Mouse (Mus musculus): ENCODE data around the gene Gsto2. TPM values are rescaled to one million over a fixed set of nuclear protein-coding genes. Genes with fewer than 3 reads are reported as not detected.
A peak's percentile ranks its signal among the peaks of the same experiment; 100 is the strongest.

Gsto2 gene
- polyA plus RNA-seq, 1 experiment from 2014 or later = 0.76 TPM

DNA sequence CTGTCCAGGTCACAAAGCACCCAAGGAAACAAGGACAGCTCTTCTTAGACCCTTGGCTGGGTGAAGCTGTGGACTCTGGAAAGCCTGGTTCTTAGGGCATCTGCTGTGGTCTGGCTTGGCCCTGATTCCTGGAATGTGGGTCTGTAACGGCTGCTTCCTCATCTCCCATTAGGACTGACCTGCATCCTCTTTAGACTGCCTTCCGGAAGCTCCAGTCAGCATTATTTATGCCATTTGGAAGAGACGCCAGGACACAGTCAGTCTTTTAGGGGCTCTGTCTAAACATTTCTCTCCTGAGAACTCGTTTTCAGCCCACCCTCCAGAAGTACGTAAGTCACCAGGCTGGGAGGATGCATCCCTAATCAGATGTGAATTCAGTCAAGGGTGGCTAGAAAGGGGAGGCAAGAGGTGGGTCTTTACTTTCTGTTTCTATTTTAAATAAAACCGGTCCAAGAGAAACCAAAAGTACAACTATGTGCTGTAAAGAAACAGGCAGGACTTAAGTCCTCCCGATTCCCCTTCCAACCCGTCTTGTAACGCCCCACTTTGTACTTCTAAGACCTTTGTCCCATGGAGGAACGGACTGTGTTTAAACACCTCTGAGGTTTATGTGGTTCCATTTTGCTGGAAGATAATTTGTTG lies 25.3 kb downstream of the Gsto2 start:
- no peak overlapping the region for H3K4me2 ChIP-seq (ENCODE audit: low read depth, low read length, severe bottlenecking)
- H3K4me3 ChIP-seq (ENCODE audit: low read depth, low read length) = no peak overlapping the region
- H3K36me3 ChIP-seq (ENCODE audit: control insufficient read depth, insufficient read depth, low read length) = no peaks in the 10 kb centered on the region; the same call in 1 of the 2 replicates
- WGBS = 85% methylated on average over 10 of the region's 10 CpGs
- ATAC-seq (replicated peaks; ENCODE audit: low FRiP score) (no peak), DNase-seq (ENCODE audit: low spot score) (no peak)
- no peak overlapping the region for H3K9ac ChIP-seq (ENCODE audit: low read length)
- H3K27me3 ChIP-seq (ENCODE audit: control insufficient read depth, insufficient read depth, low read length) = no peaks in the 10 kb centered on the region
- H3K4me1 ChIP-seq (replicated peaks; ENCODE audit: control insufficient read depth, insufficient read depth, low read length) = no peaks in the 10 kb centered on the region
- H3K27ac ChIP-seq (ENCODE audit: low read depth, low read length) = no peak overlapping the region
- no peaks in the 10 kb centered on the region for H3K9me3 ChIP-seq (ENCODE audit: control insufficient read depth, low read length)

DNA sequence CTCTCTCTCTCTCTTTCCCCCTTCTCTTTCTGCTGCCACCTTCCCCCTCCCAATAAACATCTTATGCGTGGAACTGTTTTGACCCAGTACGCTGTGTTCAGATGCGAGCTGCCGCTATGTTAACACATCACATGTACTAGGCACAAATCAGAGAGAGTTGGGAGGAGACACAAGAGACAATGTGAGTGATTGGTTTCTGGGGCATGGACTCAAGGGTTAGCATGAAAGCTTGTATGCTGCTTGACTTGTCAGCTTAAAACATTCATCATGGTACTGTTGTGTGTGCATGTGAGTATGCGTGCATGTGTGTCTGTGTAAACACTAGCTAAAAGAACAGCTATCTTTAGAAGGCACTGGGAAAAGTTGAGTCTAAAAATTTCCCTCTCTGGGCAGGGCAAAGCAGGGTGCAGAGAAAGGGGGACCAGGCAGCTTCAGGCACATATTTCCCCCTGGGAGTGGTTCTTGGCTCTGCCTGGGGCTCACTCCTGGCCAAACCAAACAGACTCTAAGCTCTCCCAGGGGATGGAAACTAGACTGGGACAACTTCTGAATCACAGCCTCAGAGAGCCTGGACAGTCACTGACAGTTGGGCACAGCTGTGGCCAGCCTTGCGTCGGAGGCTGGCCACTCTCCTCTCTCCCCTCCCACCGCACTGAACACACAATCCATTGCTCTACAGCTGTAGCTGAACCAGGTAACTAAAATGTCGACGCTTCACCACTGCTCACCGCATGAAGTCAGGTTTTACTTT lies 26.4 kb downstream of the Gsto2 start:
- Histone ChIP-seq H3K4me1 (replicated peaks; ENCODE audit: control insufficient read depth, insufficient read depth, low read length) (no peaks in the 10 kb centered on the region), H3K9me3 (ENCODE audit: control insufficient read depth, low read length) (no peaks in the 10 kb centered on the region), H3K27me3 (ENCODE audit: control insufficient read depth, insufficient read depth, low read length) (no peaks in the 10 kb centered on the region), H3K36me3 (ENCODE audit: control insufficient read depth, insufficient read depth, low read length) (no peaks in the 10 kb centered on the region; the same call in 1 of the 2 replicates), H3K9ac (ENCODE audit: low read length) (no peak overlapping the region), H3K4me2 (ENCODE audit: low read depth, low read length, severe bottlenecking) (no peak overlapping the region), H3K27ac (ENCODE audit: low read depth, low read length) (no peak overlapping the region), H3K4me3 (ENCODE audit: low read depth, low read length) (no peak overlapping the region)
- DNase-seq (ENCODE audit: low spot score) (no peak), ATAC-seq (replicated peaks; ENCODE audit: low FRiP score) (no peak)
- WGBS = 87% methylated on average over 11 of the region's 11 CpGs

DNA sequence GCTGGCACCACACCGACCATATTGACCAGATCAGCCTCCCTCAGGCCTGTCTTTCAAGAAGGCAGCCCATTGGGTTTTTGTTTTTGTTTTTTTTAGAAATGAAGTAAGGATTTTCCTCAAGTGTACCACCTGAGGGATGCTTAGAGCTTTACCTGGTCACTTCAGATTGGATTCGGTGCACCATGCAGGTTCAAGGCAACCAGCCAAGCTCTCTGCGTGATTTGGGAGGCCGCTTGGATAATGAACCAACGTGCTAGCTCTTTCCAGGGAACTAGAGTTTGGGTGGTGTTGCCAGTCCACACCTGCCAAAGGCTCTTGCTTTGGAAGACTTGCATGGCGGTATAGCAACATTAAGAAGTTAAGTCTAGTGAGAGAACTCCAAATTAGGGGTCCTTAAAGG lies 27.8 kb downstream of the Gsto2 start:
- no peak for DNase-seq (ENCODE audit: low spot score)
- no peak overlapping the region for H3K9ac ChIP-seq (ENCODE audit: low read length)
- H3K27ac ChIP-seq (ENCODE audit: low read depth, low read length) = no peak overlapping the region
- H3K27me3 ChIP-seq (ENCODE audit: control insufficient read depth, insufficient read depth, low read length) = no peaks in the 10 kb centered on the region
- no peaks in the 10 kb centered on the region for H3K4me1 ChIP-seq (replicated peaks; ENCODE audit: control insufficient read depth, insufficient read depth, low read length)
- H3K9me3 ChIP-seq (ENCODE audit: control insufficient read depth, low read length) = no peaks in the 10 kb centered on the region
- H3K4me2 ChIP-seq (ENCODE audit: low read depth, low read length, severe bottlenecking) = no peak overlapping the region
- peaks cover 3% of the 10 kb centered on the region; the same call in 1 of the 2 replicates for H3K36me3 ChIP-seq (ENCODE audit: control insufficient read depth, insufficient read depth, low read length)
- no peak for ATAC-seq (replicated peaks; ENCODE audit: low FRiP score)
- no peak overlapping the region for H3K4me3 ChIP-seq (ENCODE audit: low read depth, low read length)
- 94% methylated on average over 6 of the region's 6 CpGs for WGBS

DNA sequence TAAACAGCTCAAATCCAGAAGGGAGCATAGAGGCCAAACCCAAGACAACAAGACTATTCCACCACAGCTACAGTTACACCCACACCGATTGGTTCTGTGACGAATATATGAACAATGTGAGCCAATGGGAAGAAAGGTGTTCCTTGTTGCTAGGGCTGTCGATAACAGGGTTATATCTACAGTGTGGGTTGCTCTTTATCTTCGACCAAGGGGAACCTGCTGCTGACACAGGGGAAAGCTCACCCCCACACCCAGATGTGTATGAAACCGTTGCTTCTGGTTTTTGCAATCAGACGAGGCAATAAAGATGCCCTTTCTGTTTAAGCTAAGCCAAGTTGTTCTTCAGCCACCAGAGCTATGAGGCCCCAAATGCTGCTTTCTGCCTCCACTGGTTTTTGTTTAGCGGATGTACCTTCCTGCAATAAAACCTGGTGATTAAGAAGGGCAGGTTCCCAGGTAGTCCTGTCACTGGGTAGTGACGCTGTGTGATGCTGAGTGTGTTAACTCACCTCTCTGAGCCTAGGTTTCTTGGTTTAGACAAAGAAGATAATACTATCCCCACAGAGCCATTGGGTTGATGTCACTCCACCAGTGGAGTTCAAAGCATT lies 33.2 kb downstream of the Gsto2 start:
- no peaks in the 10 kb centered on the region for H3K9me3 ChIP-seq (ENCODE audit: control insufficient read depth, low read length)
- no peak for ATAC-seq (replicated peaks; ENCODE audit: low FRiP score)
- DNase-seq (ENCODE audit: low spot score) = no peak
- H3K9ac ChIP-seq (ENCODE audit: low read length) = no peak overlapping the region
- H3K4me3 ChIP-seq (ENCODE audit: low read depth, low read length) = no peak overlapping the region
- peaks cover 3% of the 10 kb centered on the region; the same call in 1 of the 2 replicates for H3K36me3 ChIP-seq (ENCODE audit: control insufficient read depth, insufficient read depth, low read length)
- H3K27me3 ChIP-seq (ENCODE audit: control insufficient read depth, insufficient read depth, low read length) = no peaks in the 10 kb centered on the region
- WGBS = 93% methylated on average over 8 of the region's 8 CpGs
- peaks cover 4% of the 10 kb centered on the region; the same call in 1 of the 2 replicates for H3K4me1 ChIP-seq (replicated peaks; ENCODE audit: control insufficient read depth, insufficient read depth, low read length)
- no peak overlapping the region for H3K4me2 ChIP-seq (ENCODE audit: low read depth, low read length, severe bottlenecking)
- no peak overlapping the region for H3K27ac ChIP-seq (ENCODE audit: low read depth, low read length)

DNA sequence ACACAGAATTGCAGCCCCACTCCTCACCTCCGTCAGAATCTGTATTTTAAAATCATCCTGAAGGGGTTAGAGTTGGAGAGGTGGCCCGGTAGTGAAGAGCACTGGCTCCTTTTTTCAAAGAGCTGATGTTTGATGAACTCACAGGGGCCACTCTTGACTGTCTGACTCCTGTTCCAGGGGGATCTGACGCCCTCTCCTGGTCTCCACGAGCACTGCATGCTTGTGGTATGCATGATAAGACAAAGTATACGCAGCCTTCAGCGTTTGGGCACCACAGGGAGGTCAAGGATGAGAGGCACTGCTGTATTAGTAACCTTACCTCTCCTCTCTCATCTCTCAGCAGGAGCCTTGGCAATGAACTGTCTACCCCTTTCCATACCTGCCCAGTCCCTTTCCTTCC lies 34.7 kb downstream of the Gsto2 start:
- Histone ChIP-seq H3K4me1 (replicated peaks; ENCODE audit: control insufficient read depth, insufficient read depth, low read length) (peaks cover 5% of the 10 kb centered on the region; the same call in 1 of the 2 replicates), H3K27ac (ENCODE audit: low read depth, low read length) (no peak overlapping the region), H3K27me3 (ENCODE audit: control insufficient read depth, insufficient read depth, low read length) (no peaks in the 10 kb centered on the region), H3K9me3 (ENCODE audit: control insufficient read depth, low read length) (no peaks in the 10 kb centered on the region), H3K4me3 (ENCODE audit: low read depth, low read length) (no peak overlapping the region), H3K36me3 (ENCODE audit: control insufficient read depth, insufficient read depth, low read length) (peaks cover 3% of the 10 kb centered on the region; the same call in 1 of the 2 replicates), H3K4me2 (ENCODE audit: low read depth, low read length, severe bottlenecking) (no peak overlapping the region), H3K9ac (ENCODE audit: low read length) (no peak overlapping the region)
- no peak for ATAC-seq (replicated peaks; ENCODE audit: low FRiP score)
- DNase-seq (ENCODE audit: low spot score) = no peak
- 65% methylated on average over 6 of the region's 6 CpGs for WGBS

DNA sequence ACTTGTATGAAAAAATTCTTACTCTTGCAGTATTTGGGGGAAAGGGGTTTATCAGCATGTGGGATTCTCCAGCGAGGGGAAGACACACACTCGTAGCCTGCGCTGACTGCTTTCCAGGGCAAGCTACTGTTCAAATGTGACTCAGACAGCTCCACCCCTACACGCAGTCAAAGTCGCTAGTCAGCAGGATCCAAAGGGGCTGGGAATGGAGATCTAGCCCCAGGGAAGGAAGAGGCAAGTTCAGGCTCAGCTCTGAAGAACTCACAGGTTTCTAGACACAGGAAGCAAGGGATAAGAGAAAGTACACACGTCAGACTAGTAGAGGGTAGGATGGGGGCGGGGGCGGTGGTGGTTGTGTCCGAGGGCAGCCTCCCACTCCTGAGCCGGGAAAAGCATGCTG lies 35.2 kb downstream of the Gsto2 start:
- no peak for DNase-seq (ENCODE audit: low spot score)

DNA sequence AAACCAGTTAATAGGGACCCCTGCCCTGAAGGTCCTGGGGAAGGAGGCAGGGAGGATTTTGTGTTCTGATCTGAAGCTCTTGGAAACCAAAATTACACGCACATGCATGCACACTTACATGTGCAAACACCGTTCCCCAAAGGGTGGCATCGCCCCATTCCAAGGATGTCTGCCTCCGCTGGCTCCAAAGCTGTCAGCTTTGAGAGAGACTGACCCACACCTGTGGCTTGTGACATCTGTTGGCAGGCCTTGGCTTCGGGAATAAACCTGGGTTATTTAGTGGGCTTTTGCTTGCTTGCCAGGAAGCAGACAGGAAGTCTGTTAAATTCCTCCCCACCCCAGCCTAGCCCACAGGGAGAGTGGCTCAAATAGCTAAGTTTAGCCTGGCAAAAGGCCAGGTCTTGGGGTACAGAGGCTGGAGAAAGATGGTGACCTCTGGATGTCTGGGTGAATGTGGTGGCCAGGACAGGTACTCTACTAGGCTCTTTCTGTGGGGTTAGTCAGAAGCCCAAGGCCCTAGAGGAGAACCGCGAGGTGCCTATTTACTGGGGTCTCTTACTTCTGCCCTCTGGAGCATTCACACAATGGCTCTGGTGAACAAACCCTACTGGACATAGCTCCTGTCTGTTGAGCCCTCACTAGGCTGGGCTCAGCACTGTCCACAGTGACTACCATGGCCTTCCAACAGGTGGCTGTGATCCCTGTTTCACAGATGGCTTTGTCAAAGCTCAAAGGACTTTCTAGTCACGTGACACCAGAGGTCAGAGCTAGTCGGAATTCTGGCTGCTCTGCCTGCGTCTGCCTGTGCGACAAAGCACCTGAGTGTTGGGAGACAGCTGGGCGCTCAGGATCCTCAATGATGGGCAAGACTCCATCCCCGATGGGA lies 37.2 kb downstream of the Gsto2 start:
- H3K9me3 ChIP-seq (ENCODE audit: control insufficient read depth, low read length) = no peaks in the 10 kb centered on the region
- no peaks in the 10 kb centered on the region for H3K27me3 ChIP-seq (ENCODE audit: control insufficient read depth, insufficient read depth, low read length)
- WGBS = 72% methylated on average over 13 of the region's 13 CpGs
- no peak overlapping the region for H3K4me3 ChIP-seq (ENCODE audit: low read depth, low read length)
- ATAC-seq (replicated peaks; ENCODE audit: low FRiP score) (no peak), DNase-seq (ENCODE audit: low spot score) (no peak)
- no peak overlapping the region for H3K9ac ChIP-seq (ENCODE audit: low read length)
- no peak overlapping the region for H3K4me2 ChIP-seq (ENCODE audit: low read depth, low read length, severe bottlenecking)
- no peaks in the 10 kb centered on the region; the same call in 1 of the 2 replicates for H3K36me3 ChIP-seq (ENCODE audit: control insufficient read depth, insufficient read depth, low read length)
- no peak overlapping the region for H3K27ac ChIP-seq (ENCODE audit: low read depth, low read length)
- peaks cover 5% of the 10 kb centered on the region; the same call in 1 of the 2 replicates for H3K4me1 ChIP-seq (replicated peaks; ENCODE audit: control insufficient read depth, insufficient read depth, low read length)

More for the DNA sequence above, 35.2 kb downstream of the Gsto2 start:
- Histone ChIP-seq H3K4me3 (ENCODE audit: low read depth, low read length) (no peak overlapping the region), H3K36me3 (ENCODE audit: control insufficient read depth, insufficient read depth, low read length) (peaks cover 3% of the 10 kb centered on the region; the same call in 1 of the 2 replicates), H3K9me3 (ENCODE audit: control insufficient read depth, low read length) (no peaks in the 10 kb centered on the region), H3K4me2 (ENCODE audit: low read depth, low read length, severe bottlenecking) (no peak overlapping the region), H3K27me3 (ENCODE audit: control insufficient read depth, insufficient read depth, low read length) (no peaks in the 10 kb centered on the region), H3K4me1 (replicated peaks; ENCODE audit: control insufficient read depth, insufficient read depth, low read length) (peaks cover 5% of the 10 kb centered on the region; the same call in 1 of the 2 replicates), H3K27ac (ENCODE audit: low read depth, low read length) (no peak overlapping the region), H3K9ac (ENCODE audit: low read length) (no peak overlapping the region)
- WGBS = 86% methylated on average over 10 of the region's 10 CpGs
- ATAC-seq (replicated peaks; ENCODE audit: low FRiP score) = no peak

DNA sequence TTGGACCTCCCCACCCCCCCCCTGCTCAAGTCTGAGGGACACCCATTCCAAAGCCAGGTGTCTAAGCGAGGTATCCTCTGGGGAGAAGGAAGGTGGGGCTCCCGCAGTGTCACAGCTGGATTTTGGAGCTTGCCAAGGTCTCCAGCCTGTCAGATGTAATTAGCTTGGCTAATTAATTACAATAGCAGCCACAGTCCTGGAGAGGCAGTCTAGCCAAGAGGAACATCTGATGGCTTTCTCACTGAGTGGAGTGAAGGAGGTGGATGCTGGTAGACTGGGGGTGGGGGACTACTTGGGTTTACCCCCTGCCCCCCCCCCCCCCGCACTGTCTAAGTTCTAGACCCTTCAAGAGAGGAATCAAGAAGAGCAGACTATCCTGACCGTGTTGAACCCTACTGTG lies 38.3 kb downstream of the Gsto2 start:
- DNase-seq (ENCODE audit: low spot score) (no peak), ATAC-seq (replicated peaks; ENCODE audit: low FRiP score) (peak; percentile 32)
- H3K9me3 ChIP-seq (ENCODE audit: control insufficient read depth, low read length) = no peaks in the 10 kb centered on the region
- H3K9ac ChIP-seq (ENCODE audit: low read length) = no peak overlapping the region
- no peaks in the 10 kb centered on the region for H3K36me3 ChIP-seq (ENCODE audit: control insufficient read depth, insufficient read depth, low read length)
- WGBS = 55% methylated on average over 4 of the region's 4 CpGs
- no peak overlapping the region for H3K4me3 ChIP-seq (ENCODE audit: low read depth, low read length)
- no peaks in the 10 kb centered on the region for H3K27me3 ChIP-seq (ENCODE audit: control insufficient read depth, insufficient read depth, low read length)
- H3K4me1 ChIP-seq (replicated peaks; ENCODE audit: control insufficient read depth, insufficient read depth, low read length) = peaks cover 5% of the 10 kb centered on the region
- H3K4me2 ChIP-seq (ENCODE audit: low read depth, low read length, severe bottlenecking) = no peak overlapping the region
- no peak overlapping the region for H3K27ac ChIP-seq (ENCODE audit: low read depth, low read length)
